Mouse (Mus musculus): ENCODE measurements around the gene Plcb2.

Gene Plcb2

DNA sequence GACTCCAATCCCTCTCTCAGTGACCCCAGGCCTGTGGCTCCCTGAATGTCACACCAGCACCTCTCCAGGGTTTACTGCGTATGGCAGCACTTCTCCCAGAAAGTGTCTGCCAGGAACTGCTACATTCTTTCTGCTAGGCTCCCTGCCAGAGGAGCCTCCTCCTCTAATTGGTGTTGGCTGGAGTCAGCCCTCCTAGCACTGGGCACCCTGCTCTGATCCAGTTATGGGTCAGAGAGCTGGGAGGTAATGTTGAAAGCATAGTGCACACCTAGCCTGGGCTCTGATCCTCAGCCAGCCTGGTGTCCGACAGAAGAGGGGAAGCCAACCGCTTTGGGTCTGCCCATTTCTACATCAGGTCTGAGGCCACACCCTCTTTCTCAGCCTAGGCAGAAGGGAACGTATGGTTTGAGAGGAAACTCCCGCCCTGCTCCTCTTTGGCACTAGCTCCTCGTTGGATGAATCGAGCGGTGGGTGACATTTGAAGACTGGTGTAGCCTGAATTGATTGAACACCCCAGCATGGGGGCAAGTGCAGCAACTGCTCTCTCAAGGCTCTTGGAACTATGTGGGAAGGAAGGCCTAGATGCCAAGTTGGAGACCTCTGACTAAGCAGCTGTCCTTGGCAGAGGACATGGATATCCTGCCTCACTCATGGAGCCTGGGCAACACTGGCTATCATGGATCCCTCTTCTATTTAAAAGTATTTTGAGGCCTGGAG lies 45.5 kb downstream of the Plcb2 start:
- no peak for DNase-seq

GRCm38 (mm10) chr2:118680926-118681325 lies 47.3 kb downstream of the Plcb2 start:
- no peak for DNase-seq

DNA sequence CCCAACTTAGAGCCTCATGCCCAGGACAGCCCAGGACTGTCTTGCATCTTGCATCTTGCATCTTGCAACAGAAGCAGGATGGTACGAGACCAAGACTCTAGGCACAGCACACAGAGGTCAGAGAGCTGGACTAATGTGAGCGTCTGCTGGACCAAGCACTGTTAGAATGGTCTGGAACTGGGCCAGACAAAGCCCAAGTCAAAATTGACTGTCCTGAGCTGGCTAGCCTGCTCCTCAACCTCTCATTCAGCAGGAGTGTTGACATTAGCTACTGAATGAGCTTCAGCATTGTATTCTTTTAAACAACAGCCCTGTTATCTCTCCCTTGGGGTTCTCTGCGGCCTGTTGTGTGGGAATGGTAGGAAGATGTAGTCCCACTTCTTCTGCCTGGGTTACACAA lies 48.7 kb downstream of the Plcb2 start:
- no peak for DNase-seq

DNA sequence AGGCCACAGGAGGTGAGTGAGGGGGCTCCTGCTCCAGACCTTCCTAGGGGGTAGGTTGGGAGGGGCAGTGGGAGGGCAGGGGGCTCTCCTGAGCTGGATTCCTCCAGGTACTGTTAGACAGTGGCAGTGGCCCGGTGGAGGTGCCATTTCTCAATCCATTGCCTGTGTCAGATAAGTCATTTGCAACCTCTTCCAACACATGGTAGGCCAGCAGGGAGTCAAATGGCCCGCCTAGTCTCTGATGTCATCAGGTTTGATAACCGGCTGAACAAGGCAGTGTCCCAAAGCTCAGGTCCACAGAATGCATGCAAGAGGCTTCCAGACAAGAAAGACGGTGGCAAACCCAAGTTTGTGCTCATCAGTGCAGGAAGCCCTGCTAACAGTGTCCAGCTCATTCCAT lies 50.4 kb downstream of the Plcb2 start:
- no peak for DNase-seq

- DNase-seq: no peak
Measured at GRCm38 (mm10) chr2:118676839-118677741, 51.1 kb downstream of the Plcb2 start.

DNA sequence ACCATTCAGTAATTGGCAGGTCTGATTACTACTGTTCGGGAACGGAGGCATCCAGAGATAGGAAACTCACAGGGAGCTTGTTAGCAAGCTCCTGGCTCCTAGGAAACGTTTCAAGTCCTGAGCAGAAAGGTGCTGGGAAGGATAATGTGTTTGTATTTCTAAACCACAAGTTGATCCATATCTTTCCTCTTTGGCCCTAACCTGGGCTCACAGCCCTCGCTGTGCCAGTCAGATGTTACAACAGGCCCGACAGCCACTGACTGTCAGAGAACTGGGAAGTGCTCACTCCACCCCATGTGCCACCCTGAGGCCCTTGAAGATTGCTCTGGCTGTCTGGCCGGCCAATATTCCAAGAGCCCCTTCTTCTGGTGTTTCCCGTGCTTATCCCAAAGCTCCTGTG lies 53.7 kb downstream of the Plcb2 start:
- no peak for DNase-seq

- no peak for DNase-seq
Measured at GRCm38 (mm10) chr2:118673686-118674465, 54.4 kb downstream of the Plcb2 start.

DNA sequence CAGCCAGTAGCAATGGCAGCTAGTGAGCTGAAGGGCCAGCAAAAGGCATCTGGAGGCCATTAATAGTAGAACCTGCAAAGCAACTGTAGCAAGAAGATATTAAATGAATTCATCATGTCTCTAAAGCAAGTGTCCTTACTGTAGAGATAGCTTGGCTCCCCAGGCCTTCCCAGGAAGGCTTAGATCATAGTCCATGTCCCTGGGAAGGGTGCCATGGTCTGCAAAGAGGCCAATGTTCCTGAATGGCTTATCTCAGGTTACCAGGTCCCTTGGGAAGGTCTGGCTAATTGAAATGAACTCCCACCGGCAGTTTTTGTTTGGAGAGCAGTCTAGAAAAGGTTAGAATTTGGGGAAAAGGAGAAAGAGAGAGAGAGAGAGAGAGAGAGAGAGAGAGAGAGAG lies 56.5 kb downstream of the Plcb2 start:
- no peak for DNase-seq

GRCm38 (mm10) chr2:118669785-118670184 lies 58.5 kb downstream of the Plcb2 start:
- DNase-seq: no peak

DNA sequence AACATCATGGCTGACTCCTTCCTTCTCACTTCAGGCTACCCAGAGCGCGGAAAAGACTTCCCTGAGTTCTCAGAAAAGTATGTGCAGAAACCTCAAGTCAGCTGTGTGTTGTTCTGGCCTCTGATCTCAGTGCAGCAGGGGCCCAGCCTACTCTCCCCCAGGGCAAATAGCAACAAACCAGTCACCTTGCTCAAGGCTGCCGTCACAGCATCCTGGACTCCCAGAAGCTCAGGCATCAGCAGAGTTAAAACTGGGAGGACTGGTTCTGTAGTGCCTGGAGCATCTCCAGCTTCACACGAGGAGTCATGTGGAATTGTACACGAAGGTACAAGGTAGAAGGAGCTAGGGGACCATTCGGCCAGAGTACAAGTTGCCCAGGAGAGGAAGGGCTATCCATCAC lies 59.0 kb downstream of the Plcb2 start:
- DNase-seq: no peak

DNA sequence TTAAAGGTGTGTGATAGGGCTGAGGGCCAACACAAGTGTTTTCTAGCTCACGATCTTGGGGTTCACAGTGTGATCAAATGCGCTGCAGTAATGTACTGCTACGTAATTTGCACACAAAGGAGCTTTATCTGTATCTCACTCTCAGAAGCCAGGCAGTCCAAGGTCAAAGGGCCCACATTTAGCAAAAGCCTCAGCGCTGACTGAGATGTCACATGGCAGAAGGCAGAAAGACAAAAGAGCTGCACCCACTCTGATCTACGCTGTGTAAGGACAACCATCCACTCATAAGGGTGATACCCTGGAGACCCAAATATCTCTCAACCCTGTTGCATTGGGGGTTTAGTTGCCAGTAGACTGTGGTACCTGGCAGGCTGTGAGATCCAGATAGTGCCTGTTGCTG lies 61.1 kb downstream of the Plcb2 start:
- DNase-seq: no peak

DNA sequence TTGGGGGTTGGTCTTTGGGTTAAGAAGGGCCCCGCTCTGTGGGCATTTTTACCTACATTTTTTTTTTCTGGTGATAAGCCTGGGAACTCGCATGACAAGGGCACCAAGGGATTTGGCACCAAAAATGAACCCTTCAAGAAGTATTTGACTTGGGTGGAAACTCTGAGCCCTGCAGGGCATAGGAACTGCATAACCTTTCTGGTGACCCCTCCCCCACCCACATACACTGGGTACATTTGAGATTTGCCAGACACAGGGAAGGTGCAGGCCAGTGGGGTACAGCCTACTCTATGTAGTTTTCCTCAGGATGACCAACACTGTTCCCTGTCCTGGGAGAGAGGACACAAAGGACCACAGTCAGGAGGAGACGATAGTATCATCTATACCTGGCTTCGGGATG lies 62.6 kb downstream of the Plcb2 start:
- DNase-seq: no peak

- no peak for DNase-seq
Measured at GRCm38 (mm10) chr2:118664975-118665516, 63.2 kb downstream of the Plcb2 start.

DNA sequence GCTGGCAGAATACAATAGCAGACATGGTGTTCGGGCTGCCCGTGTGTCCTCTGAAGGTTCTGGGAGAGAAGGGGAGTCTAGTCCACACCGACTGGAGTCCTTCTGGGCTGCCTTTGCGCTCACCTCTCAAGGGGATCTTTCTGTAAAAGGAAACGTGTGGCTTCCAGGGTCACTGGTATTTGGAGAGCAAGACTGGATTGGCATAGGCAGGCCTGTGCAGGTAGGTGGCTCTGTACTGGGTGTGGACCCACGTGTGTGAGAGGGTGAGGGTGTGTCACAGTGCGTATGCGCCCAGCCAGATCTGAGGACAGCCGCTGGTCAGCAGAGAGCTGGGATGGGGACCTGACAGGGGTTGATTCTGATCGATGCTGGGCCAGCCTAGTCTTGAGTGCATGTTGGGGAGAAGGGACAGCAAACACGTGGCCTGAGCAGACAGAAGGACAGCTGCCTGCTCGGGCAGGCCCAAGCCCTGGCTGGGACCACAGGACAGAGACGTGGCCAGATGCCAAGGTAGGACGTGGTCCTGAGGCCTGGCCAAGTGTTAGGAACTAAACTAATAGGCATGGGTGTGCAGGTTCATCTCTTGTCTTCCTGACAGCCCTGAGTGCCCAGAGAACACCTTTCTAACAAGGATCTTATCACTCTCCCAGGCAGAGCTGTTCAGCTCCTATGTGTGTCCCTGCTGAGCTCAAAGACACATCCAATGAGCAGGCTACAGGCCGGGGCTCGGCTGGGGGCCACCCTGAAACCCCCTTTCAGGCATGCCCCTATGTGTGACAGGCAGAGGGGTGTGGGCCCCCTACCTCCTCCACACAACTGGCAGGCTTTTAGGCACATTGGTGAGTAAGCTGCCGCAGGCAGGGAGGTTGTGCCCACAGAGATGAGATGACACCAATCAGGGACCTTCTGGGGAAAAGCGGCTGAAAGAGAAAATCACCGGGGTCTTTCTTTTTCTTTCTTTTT lies 64.2 kb downstream of the Plcb2 start:
- DNase-seq: no peak

DNA sequence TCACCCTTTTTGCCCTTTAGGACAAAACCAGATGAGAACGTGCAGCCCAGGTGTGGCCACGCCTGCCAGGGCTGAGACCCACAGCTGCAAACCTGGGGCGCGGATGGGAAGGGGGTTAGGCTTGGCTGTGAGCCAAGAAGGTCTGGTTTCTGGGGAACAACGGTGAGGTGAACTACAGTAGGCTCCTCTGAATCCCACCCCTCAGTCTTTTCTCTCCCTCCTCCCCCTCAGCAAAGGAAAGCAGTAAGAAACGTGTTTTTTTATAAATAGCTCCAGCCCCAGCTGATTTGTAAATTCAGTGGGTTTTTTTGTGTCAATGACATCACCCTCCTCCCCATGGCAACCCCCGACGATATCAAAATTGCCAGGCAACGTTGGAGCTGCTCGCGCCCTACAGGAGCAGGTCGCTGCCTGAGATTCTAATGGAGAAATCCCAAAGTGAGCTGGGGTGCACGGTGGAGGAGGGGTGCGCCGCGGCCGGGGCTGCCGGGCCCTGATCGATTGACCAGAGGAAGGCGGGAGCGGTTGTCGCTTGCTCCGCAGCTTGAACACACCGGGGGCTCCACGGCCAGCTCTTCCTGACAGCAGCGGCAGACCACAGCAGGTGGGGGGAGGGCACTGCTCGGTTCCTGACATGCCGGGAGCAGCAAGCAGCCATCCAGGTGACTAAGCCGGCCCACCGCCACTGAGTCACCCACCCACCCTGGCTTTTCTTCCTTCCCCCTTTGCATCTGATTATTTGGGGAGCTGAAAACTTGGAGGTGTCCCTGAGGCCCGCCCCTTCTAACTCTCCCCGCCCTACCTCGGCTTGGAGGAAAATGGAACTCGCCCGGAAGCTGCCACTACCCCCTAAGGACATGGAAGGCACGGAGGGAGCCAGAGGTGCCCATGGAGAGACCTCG lies 65.1 kb downstream of the Plcb2 start, which contains the start of gene Pak6:
Pak6 (plus strand) TSS at position 402 of the 902 bp plus-strand sequence.
- peak in 1 of 2 experiments; percentile 18 for DNase-seq

GRCm38 (mm10) chr2:118661891-118662290 lies 66.3 kb downstream of the Plcb2 start:
- DNase-seq: no peak

DNA sequence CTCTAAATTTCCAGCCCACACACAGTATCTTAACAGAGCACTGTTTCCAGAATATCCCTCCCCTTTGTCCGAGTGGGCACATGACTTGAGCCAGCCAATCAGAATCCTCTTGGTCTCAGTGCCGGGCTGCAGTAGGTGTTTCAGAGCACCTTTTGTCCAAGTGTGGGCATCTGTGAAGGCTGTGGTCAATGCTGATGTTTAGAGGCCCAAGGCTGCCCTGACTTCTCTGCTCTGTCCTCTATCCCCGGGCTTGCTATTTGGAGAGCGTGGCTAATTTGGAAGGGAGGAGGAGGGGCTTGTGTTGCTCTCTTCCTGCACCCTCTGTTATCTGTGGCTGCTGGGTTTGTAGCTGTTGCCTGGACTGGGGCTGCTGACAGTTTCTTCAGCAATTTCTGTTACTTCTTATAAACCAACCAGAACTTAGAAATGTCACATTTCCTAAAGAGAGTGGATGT lies 68.2 kb downstream of the Plcb2 start:
- DNase-seq: peak in 1 of 2 experiments; percentile 42

DNA sequence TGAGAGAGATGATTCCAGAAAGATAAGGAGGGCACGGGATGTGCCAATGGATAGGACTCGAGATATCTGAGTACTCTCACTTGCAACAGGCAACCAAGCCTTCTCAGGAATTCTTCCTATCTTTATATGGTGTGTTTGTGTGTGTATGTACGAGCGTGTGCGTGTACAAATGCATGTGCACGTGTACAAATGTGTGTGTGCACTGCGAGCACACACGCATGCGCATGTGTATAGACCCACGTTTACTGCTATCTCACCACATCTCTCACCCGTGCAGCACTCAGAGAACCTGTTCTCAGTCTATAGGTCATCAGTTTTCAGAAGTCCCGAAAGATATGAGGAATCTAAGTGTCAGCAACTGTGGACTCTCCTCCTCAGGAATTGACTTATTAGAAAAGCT lies 68.7 kb downstream of the Plcb2 start:
- no peak for DNase-seq

DNA sequence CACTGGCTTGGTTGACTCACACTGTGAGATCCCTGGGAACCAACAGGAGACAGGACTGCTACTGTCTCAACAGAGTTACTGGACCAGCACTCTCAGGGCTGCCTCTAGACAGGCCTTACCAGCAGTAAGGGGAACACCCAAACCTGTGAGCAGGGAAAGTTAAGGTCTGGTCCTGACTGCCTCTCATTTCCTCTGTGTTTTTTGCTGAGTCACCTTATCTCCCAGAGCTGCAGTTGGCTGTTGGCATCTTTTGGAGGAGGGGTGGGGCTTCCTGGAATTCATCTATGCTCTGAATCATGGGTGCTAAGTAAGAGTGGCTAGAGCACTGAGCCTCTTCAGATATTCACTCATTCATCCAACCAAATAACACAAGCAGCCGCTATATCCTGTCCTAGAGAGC lies 69.2 kb downstream of the Plcb2 start:
- no peak for DNase-seq

GRCm38 (mm10) chr2:118658457-118658856 lies 69.8 kb downstream of the Plcb2 start:
- no peak for DNase-seq
